Mouse (Mus musculus) gastrocnemius, postnatal 10 days (tissue): ENCODE measurements at regions not wholly inside any gene's neighbourhood (a gene's known extent, or its start where the extent isn't known, plus 50 kb on each side); places are given as distances from the start of the nearest gene placed in this dataset.

Experiments used
- DNase-seq: peaks from one replicate; pipeline ENCODE4 v3.0.0; 2021; ENCODE audit warnings: mixed read lengths

DNA sequence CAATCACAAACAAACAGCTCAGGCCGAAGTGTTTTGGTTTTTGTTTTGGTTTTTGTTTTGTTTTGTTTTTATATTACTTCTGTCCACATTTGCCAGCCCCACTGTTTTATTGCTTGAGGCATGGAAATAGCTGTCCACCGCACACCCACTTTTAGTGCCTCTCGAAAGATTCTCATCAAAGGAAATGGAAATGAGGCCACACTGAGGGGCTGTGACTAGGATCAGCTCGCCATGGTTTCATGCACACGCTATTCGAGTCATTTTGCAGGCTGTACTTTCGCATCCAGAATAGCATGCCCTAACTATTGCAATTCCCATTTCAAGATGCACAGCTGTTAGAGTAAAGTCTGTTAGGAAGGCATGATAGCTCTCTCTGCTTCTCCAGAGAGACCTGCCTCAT lies 1543.4 kb upstream of the Tenm3 start:
- no peak for DNase-seq

DNA sequence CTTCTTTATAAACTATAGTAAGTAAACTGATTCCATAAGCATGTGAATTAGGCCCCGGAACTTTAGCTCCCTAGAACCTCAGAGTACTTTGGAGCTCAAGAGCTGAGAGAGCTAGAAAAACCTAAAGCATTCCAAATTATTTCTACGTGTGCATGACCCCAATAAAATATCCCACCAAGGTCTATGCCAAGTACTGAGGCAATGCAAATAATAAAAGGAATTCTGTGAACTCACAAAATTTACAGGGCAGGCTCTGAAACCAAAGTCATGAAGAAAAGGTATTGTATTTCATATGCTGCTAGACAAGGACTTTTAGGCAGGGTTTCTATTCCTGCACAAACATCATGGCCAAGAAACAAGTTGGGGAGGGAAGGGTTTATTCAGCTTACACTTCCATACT lies 1539.9 kb upstream of the Tenm3 start:
- DNase-seq, result no peak

GRCm38 (mm10) chr8:50379745-50380144 lies 1536.0 kb upstream of the Tenm3 start:
- no peak for DNase-seq

DNA sequence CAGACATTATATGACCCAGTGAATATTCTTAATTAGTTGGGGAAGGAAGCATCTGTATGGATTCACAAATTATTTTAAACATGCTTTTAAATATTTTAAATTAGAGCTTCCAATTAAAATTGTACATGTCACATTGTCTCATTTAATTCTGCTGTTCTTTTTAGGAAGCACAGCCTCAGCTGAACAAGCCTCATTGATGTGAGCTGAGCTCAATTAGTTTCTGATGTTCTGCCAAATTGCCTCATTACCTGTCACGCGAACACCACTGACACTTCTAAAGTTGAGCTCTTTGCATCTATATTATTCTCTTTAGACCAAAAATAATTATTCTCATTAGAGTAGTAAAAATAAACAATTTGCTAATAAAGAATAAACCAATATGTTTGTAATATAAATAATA lies 1530.0 kb upstream of the Tenm3 start:
- DNase-seq, result no peak

DNA sequence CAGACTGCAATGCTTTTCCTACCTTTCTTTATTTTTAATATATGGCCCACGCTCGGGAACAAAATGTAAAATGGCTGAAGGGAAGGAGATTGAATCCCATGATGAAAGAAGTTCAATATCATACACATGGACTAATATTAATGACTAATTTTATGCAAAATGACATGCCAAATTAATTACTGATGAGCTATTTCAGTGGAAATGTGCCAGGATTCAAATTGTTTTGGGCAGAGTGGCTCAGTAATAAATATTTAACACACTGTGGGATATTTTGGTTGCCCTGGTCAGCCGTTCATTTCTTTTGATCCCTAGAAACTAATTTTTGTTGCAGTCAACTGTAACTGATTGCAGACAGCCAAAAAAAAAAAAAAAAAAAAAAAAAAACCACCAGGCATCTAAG lies 1482.7 kb upstream of the Tenm3 start:
- no peak for DNase-seq

GRCm38 (mm10) chr8:50321356-50321963 lies 1477.7 kb upstream of the Tenm3 start:
- DNase-seq, result no peak

GRCm38 (mm10) chr8:50316641-50317040 lies 1472.9 kb upstream of the Tenm3 start:
- no peak for DNase-seq

GRCm38 (mm10) chr8:50310308-50310707 lies 1466.6 kb upstream of the Tenm3 start:
- no peak for DNase-seq

DNA sequence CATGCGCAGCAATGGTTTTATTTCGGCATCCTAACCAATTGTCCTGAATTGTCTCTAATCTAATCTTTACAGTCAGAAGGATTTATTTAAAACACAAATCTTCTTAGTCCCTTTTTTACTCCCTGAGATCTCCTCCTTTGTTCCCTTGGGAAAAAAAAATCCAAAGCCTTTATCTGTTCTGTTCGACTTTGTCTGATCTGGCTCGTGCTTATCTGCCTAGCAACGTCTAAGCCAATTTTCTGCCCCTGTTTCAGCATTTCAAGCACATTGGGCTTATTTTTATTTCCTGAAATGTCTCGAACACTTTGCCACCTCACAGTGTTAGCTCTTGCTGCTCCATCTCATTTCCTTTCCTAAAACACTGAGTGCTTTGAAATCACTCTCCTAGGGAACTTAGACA lies 1456.6 kb upstream of the Tenm3 start:
- DNase-seq, result no peak

DNA sequence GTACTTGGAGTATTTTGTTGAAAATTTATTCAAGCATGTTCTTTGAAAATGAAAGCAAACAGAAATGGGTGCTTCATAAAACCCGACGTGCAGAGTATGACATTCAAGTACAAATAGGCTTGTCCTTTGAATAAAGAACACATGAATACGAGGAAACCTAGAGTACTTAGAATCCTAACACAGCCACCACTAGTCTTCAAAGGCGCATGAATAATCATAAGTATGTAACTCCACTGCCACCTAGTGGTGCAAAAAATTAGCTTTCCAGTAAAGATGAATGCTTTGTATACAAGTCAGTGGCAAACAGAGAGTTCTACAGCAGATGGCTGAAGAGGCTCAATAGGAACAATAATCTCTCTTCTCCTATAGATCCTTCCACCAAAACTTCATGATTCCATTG lies 1449.8 kb upstream of the Tenm3 start:
- DNase-seq, result peak; percentile 36

DNA sequence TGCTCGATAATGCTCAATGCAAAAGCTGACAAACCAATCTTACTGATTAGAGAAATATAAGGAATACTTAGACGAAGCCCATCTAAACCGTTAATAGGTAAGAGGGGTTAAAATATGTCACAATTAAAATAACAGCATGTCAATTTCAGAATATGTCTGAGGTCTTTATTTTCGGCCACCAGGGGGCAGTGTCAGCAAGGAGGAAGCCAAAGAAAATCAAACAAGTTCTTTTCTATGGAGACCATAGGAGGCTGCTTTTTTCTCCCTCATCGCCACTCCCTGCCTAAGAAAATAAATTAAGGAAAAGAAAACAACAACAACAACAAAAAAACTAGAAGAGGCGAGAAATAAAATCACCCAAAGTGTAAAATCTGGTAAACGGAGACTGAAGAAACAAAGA lies 1448.4 kb upstream of the Tenm3 start:
- DNase-seq, result peak; percentile 62

DNA sequence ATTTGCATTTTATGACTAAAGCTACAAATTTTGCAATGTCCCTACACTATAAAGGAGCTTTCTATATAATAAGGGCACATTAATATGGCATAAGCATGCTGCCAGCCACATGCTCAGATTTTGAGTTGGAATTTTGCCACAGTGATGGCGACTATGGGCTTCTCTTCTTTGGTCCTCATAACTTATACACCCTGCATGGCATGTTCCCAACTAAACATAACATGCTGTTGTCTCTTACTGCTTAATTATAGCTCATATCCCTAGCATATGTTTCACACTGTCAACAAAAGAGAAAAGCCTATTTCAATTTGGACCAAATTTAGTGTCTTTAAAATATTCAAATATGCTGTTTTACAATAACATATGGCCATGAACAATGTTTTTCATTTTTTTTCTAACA lies 1432.6 kb upstream of the Tenm3 start:
- DNase-seq, result no peak

DNA sequence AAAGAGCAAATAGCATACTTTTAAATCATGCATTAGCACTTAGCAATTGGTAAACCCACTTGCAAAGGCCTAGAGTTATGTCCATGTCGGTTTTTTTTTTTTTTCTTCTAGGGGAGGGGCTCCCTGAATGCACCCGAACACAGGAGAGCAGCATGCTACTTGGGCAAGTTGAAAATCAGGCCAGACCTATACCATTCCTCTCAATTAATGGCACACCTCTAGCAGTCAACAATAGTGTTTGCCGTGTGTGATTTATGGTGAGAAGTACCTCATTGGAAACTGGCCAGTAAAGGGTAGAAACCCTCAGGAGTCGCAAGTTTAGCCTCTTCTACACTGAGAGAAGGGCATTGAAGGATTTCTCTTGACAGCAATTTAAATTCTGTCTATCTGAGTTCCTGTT lies 1421.0 kb upstream of the Tenm3 start:
- no peak for DNase-seq
